Mouse (Mus musculus) CD4-positive naive resting alpha-beta T cell, adult 57 days (primary cell): ENCODE results near the gene Ccdc142. TPM values are rescaled to one million over a fixed set of nuclear protein-coding genes. Genes with fewer than 3 reads are reported as not detected.

Experiments
- total RNA-seq: library from RNA; stranded (reverse); gene quantifications from one replicate; pipeline ENCODE4 v1.2.4, GENCODE M21; 2023

Gene Ccdc142
- 12.8 TPM for total RNA-seq

GRCm38 (mm10) chr6:83101316-83101687 lies at the start of gene Ccdc142, which contains the start of gene Gm42688:
Gene Ccdc142 (plus strand): TSS chr6:83101601.
Gene Gm42688 (plus strand): TSS chr6:83101617.

GRCm38 (mm10) chr6:83054074-83054851 lies 47.1 kb upstream of the Ccdc142 start, which contains the start of gene Aup1:
Gene Aup1 (plus strand): TSS chr6:83054521.

GRCm38 (mm10) chr6:83054871-83055431 lies 46.5 kb upstream of the Ccdc142 start, which contains the start of gene Htra2:
Gene Htra2 (minus strand): TSS chr6:83055273.

GRCm38 (mm10) chr6:83057790-83058189 lies 43.6 kb upstream of the Ccdc142 start, which contains the start of gene Dqx1:
Gene Dqx1 (plus strand): TSS chr6:83057844.

GRCm38 (mm10) chr6:83070247-83070310 lies 31.3 kb upstream of the Ccdc142 start, which contains the start of gene Tlx2:
Gene Tlx2 (minus strand): TSS chr6:83070293.

GRCm38 (mm10) chr6:83077630-83078323 lies 23.6 kb upstream of the Ccdc142 start, which contains the start of gene Pcgf1:
Gene Pcgf1 (plus strand): TSS chr6:83077869.

GRCm38 (mm10) chr6:83086121-83087035 lies 15.0 kb upstream of the Ccdc142 start, which contains the start of gene Lbx2:
Gene Lbx2 (plus strand): TSS chr6:83086367.

GRCm38 (mm10) chr6:83108762-83109668 lies 7.6 kb downstream of the Ccdc142 start, which contains the start of gene Mrpl53:
Gene Mrpl53 (plus strand): TSS chr6:83109040.

GRCm38 (mm10) chr6:83115011-83115671 lies 13.7 kb downstream of the Ccdc142 start, which contains the start of gene Mogs:
Gene Mogs (plus strand): TSS chr6:83115496.

GRCm38 (mm10) chr6:83120930-83121862 lies 19.8 kb downstream of the Ccdc142 start, which contains the start of gene Wbp1:
Gene Wbp1 (minus strand): TSS chr6:83121559.

GRCm38 (mm10) chr6:83125331-83125730 lies 23.9 kb downstream of the Ccdc142 start, which contains the start of gene Ino80b:
Gene Ino80b (minus strand): TSS chr6:83125431.

GRCm38 (mm10) chr6:83134951-83135513 lies 33.6 kb downstream of the Ccdc142 start, which contains the start of gene Rtkn:
Gene Rtkn (plus strand): TSS chr6:83135463.

GRCm38 (mm10) chr6:83156259-83156684 lies 54.9 kb downstream of the Ccdc142 start, which contains the start of the genes Wdr54 and 1700003E16Rik:
Gene Wdr54 (minus strand): TSS chr6:83156397.
Gene 1700003E16Rik (plus strand): TSS chr6:83156404.

Other genes with a start within 250 kb of the Ccdc142 start
- gene Sema4f, start 161.8 kb upstream of the Ccdc142 start, total RNA-seq, result 21.0 TPM
- not detected for gene M1ap, start 154.7 kb upstream of the Ccdc142 start, total RNA-seq
- 15.5 TPM for gene Dok1, start 68.1 kb upstream of the Ccdc142 start, total RNA-seq
- gene Loxl3, start 67.4 kb upstream of the Ccdc142 start, total RNA-seq, result 1.2 TPM
- gene Aup1, start 47.1 kb upstream of the Ccdc142 start, total RNA-seq, result 383 TPM
- 34.5 TPM for gene Htra2, start 46.3 kb upstream of the Ccdc142 start, total RNA-seq
- 15.3 TPM for gene Dqx1, start 43.8 kb upstream of the Ccdc142 start, total RNA-seq
- gene Tlx2, start 31.3 kb upstream of the Ccdc142 start, total RNA-seq, result not detected
- 28.6 TPM for gene Pcgf1, start 23.7 kb upstream of the Ccdc142 start, total RNA-seq
- gene Lbx2, start 15.2 kb upstream of the Ccdc142 start, total RNA-seq, result not detected
- 8.3 TPM for gene Gm42688, start within 50 bp of the Ccdc142 start, total RNA-seq
- gene Mrpl53, start 7.4 kb downstream of the Ccdc142 start, total RNA-seq, result 28.2 TPM
- 34.1 TPM for gene Mogs, start 13.9 kb downstream of the Ccdc142 start, total RNA-seq
- gene Wbp1, start 20.0 kb downstream of the Ccdc142 start, total RNA-seq, result 41.6 TPM
- gene Ino80b, start 23.8 kb downstream of the Ccdc142 start, total RNA-seq, result 28.5 TPM
- not detected for gene Rtkn, start 33.9 kb downstream of the Ccdc142 start, total RNA-seq
- 0.53 TPM for gene Wdr54, start 54.8 kb downstream of the Ccdc142 start, total RNA-seq
- gene 1700003E16Rik, start 54.8 kb downstream of the Ccdc142 start, total RNA-seq, result not detected
- 127 TPM for gene Dctn1, start 64.3 kb downstream of the Ccdc142 start, total RNA-seq
- not detected for gene Slc4a5, start 118.2 kb downstream of the Ccdc142 start, total RNA-seq
- 48.9 TPM for gene Mthfd2, start 224.3 kb downstream of the Ccdc142 start, total RNA-seq
- gene Mob1a, start 224.4 kb downstream of the Ccdc142 start, total RNA-seq, result 97.1 TPM
- 28.4 TPM for gene Bola3, start 247.5 kb downstream of the Ccdc142 start, total RNA-seq